Mouse (Mus musculus) hindbrain, embryonic 15.5 days (tissue): ENCODE measurements around the gene Nckap5. TPM values are rescaled to one million over a fixed set of nuclear protein-coding genes. Genes with fewer than 3 reads are reported as not detected.

Source experiments
- ATAC-seq: fragments of 200-750 bp; cut with Nextera tagmentation; 2 replicates; pipeline ENCODE4 v1.8.0; 2017; ENCODE audit warnings: low read depth, moderate number of reproducible peaks, moderate TSS enrichment; ENCODE audit not compliant: low FRiP score
- H3K27ac ChIP-seq: fragments of 300-500 bp; sonication (generic); replicated peaks from 2 replicates; pipeline ENCODE4 v1.5.1; 2015; ENCODE audit warnings: mild to moderate bottlenecking, inconsistent platforms
- H3K27me3 ChIP-seq: fragments of 300-500 bp; sonication (generic); 2 replicates; pipeline ENCODE4 v1.6.1; 2015; ENCODE audit warnings: control low read depth, inconsistent platforms
- H3K36me3 ChIP-seq: fragments of 300-500 bp; sonication (generic); 2 replicates; pipeline ENCODE4 v1.6.1; 2015; ENCODE audit warnings: control low read depth, inconsistent platforms
- H3K4me1 ChIP-seq: fragments of 300-500 bp; sonication (generic); replicated peaks from 2 replicates; pipeline ENCODE4 v1.6.1; 2015; ENCODE audit warnings: control low read depth, inconsistent platforms
- H3K4me2 ChIP-seq: fragments of 300-500 bp; sonication (generic); 2 replicates; pipeline ENCODE4 v1.6.1; 2015; ENCODE audit warnings: moderate library complexity, mild to moderate bottlenecking, inconsistent platforms
- H3K4me3 ChIP-seq: fragments of 300-500 bp; sonication (generic); 2 replicates; pipeline ENCODE4 v1.5.1; 2015; ENCODE audit warnings: mild to moderate bottlenecking, inconsistent platforms
- H3K9ac ChIP-seq: fragments of 300-500 bp; sonication (generic); 2 replicates; pipeline ENCODE4 v1.6.1; 2015; ENCODE audit warnings: inconsistent platforms
- H3K9me3 ChIP-seq: fragments of 300-500 bp; sonication (generic); 2 replicates; pipeline ENCODE4 v1.6.1; 2016; ENCODE audit warnings: control low read depth, inconsistent platforms
- whole genome bisulfite sequencing: fragments of 180-500 bp; shearing (Covaris S2); methylation state at CpG from one replicate; pipeline ENCODE4 v1.1.7; 2015; 5-methylcytosine and 5-hydroxymethylcytosine counted together
- polyA plus RNA-seq: library from polyadenylated mRNA; unstranded; fragments of >200 nt; fragmentation: Nextera tagmentation; extraction: Ambion mirVana; gene quantifications from 2 replicates; pipeline ENCODE4 v1.2.1, GENCODE M21; 2015

Gene Nckap5
- polyA plus RNA-seq, 1 experiment from 2014 or later = 15.5 TPM

DNA sequence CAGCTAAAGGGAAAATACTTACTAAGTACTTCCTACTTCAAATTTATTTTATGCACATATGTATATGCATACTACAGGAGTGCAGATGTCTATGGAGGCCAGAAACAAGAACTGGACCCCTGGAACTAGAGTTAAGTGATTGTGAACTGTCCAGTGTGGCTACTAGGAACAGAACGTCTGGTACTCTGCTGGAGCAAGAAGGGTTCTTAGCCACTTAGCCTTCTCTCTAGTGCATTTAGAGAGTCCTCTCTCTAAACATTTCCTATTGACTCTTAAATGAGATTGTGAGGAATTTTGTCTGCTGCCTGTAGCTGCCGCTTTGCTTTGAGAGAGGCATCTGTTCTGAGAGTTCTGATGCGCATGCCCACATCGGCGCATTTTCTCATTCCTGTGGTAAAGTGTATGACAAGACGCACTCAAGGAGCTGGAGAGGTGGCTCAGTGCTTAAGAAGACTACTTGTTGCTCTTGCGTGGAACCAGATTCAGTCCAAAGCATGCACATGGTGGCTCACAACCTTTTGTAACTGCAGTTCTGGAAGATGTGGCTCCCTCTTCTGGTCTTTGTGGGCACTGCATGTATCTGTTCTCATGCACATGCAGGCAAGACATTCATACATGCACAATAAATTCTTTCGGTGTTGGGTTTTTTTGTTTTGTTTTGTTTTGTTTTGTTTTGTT lies 261.9 kb downstream of the Nckap5 start:
- Histone ChIP-seq H3K27me3 (no peaks in the 10 kb centered on the region), H3K9ac (no peak overlapping the region), H3K4me2 (no peak overlapping the region), H3K27ac (no peak overlapping the region), H3K9me3 (no peaks in the 10 kb centered on the region), H3K4me3 (no peak overlapping the region), H3K36me3 (no peaks in the 10 kb centered on the region), H3K4me1 (peaks cover 10% of the 10 kb centered on the region)
- ATAC-seq = no peak
- 93% methylated on average over 8 of the region's 8 CpGs for WGBS

- Histone ChIP-seq H3K4me1 (no peaks in the 10 kb centered on the region), H3K9me3 (no peaks in the 10 kb centered on the region), H3K36me3 (no peaks in the 10 kb centered on the region), H3K27me3 (no peaks in the 10 kb centered on the region), H3K4me2 (no peak overlapping the region), H3K9ac (no peak overlapping the region), H3K27ac (no peak overlapping the region), H3K4me3 (no peak overlapping the region)
- ATAC-seq = no peak
- WGBS = 49% methylated on average over 3 of the region's 3 CpGs
Measured at GRCm38 (mm10) chr1:126565151-126565725, 265.4 kb downstream of the Nckap5 start.

GRCm38 (mm10) chr1:126560931-126561330 lies 269.7 kb downstream of the Nckap5 start:
- H3K4me1 ChIP-seq = peaks cover 8% of the 10 kb centered on the region
- no peak overlapping the region for H3K9ac ChIP-seq
- 71% methylated on average over 7 of the region's 7 CpGs for WGBS

DNA sequence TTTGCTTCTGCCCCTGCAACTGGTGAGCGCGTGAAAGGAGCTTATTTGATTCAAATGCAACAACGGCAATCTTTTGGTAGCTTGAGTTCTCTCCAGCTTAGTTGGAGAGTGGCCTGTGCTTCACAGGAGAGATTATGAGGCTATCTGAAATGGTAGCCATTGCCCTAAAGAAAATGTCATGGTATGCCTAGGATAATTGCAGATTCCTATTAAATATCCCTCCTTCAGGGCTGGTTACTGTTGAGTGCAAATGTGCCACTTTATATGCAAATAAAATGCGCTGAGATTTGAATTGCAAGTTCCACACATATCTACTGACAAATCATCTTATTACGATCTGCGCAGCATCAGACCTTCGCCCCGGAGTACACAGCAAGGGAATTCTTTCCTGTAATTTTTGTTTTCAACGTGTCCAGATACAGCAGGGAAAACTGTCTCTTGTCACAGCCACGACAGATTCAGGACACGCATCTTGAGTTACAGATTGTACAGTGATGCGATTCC lies 272.8 kb downstream of the Nckap5 start:
- no peak overlapping the region for H3K9ac ChIP-seq
- H3K4me3 ChIP-seq = no peak overlapping the region
- ATAC-seq = 0 out of 2 replicates have a peak, but pooled peaks have one; percentile 8

More at GRCm38 (mm10) chr1:126560931-126561330, 269.7 kb downstream of the Nckap5 start:
- Histone ChIP-seq H3K27me3 (no peaks in the 10 kb centered on the region), H3K4me2 (no peak overlapping the region), H3K4me3 (no peak overlapping the region), H3K9me3 (no peaks in the 10 kb centered on the region), H3K36me3 (no peaks in the 10 kb centered on the region), H3K27ac (no peak overlapping the region)
- no peak for ATAC-seq

GRCm38 (mm10) chr1:126547979-126548378 lies 282.6 kb downstream of the Nckap5 start:
- H3K27ac ChIP-seq = no peak overlapping the region
- H3K36me3 ChIP-seq = no peaks in the 10 kb centered on the region
- no peaks in the 10 kb centered on the region for H3K9me3 ChIP-seq
- no peak overlapping the region for H3K4me3 ChIP-seq
- no peaks in the 10 kb centered on the region for H3K27me3 ChIP-seq
- peak; percentile 38; the same call in 1 of the 2 replicates for ATAC-seq
- peaks cover 8% of the 10 kb centered on the region for H3K4me1 ChIP-seq
- no peak overlapping the region for H3K4me2 ChIP-seq
- no peak overlapping the region for H3K9ac ChIP-seq
- 58% methylated on average over 7 of the region's 7 CpGs for WGBS

More for the DNA sequence above, 272.8 kb downstream of the Nckap5 start:
- Histone ChIP-seq H3K27me3 (no peaks in the 10 kb centered on the region), H3K4me1 (peaks cover 8% of the 10 kb centered on the region), H3K4me2 (no peak overlapping the region), H3K9me3 (no peaks in the 10 kb centered on the region), H3K36me3 (no peaks in the 10 kb centered on the region), H3K27ac (no peak overlapping the region)
- WGBS = 51% methylated on average over 12 of the region's 12 CpGs

- Histone ChIP-seq H3K36me3 (no peaks in the 10 kb centered on the region), H3K4me3 (no peak overlapping the region), H3K27ac (no peak overlapping the region), H3K9me3 (no peaks in the 10 kb centered on the region), H3K4me2 (no peak overlapping the region), H3K27me3 (no peaks in the 10 kb centered on the region), H3K9ac (no peak overlapping the region), H3K4me1 (peaks cover 8% of the 10 kb centered on the region)
- no peak for ATAC-seq
- 62% methylated on average over 4 of the region's 4 CpGs for WGBS
Measured at GRCm38 (mm10) chr1:126544471-126544870, 286.1 kb downstream of the Nckap5 start.

GRCm38 (mm10) chr1:126537223-126537757 lies 293.3 kb downstream of the Nckap5 start:
- Histone ChIP-seq H3K4me3 (no peak overlapping the region), H3K36me3 (no peaks in the 10 kb centered on the region), H3K4me2 (no peak overlapping the region), H3K9ac (no peak overlapping the region), H3K9me3 (no peaks in the 10 kb centered on the region), H3K4me1 (no peaks in the 10 kb centered on the region), H3K27me3 (no peaks in the 10 kb centered on the region), H3K27ac (no peak overlapping the region)
- WGBS = 80% methylated on average over 6 of the region's 6 CpGs
- no peak for ATAC-seq

DNA sequence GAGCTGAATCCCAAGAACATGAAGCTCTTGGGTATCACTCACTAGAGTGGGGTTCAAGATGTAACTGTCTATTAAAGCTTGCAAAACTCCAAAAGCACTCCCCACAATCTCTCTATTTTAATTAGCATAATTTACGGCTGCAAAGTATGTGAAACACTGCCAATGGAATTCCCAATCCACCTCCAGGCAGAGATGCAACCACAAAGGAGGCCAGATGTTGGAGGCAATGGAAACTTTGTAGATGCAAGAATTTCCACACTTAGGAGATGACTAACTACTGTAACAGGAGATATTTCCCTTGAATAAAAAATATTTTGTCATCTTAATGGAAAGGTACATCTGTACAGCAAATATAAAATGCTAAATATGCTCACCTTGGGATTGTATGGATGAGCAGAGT lies 295.1 kb downstream of the Nckap5 start:
- WGBS = 60% methylated on average over 1 of the region's 1 CpGs
- H3K4me3 ChIP-seq = no peak overlapping the region
- no peak overlapping the region for H3K9ac ChIP-seq
- H3K4me1 ChIP-seq = no peaks in the 10 kb centered on the region
- H3K4me2 ChIP-seq = no peak overlapping the region
- H3K36me3 ChIP-seq = no peaks in the 10 kb centered on the region
- no peaks in the 10 kb centered on the region for H3K9me3 ChIP-seq
- ATAC-seq = no peak
- no peaks in the 10 kb centered on the region for H3K27me3 ChIP-seq
- H3K27ac ChIP-seq = no peak overlapping the region

DNA sequence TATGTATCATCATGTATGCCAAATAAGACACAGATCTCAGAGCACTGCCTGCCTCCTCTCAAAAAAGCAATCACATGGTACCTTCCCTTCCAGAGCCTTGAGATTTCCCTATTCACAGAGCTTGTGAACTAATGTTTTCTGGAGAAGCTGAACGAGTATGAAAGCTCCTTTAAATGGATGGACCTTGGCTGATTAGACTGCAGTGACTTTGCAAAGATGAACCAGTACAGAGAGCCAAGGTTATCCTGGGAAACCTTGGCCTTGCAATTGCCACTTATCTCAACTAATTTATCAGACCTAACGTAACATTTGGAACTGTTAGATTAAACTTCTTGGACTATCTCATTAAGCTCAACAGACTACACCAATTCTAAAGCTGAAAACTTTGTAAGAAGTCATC lies 296.6 kb downstream of the Nckap5 start:
- H3K27ac ChIP-seq = no peak overlapping the region
- H3K4me2 ChIP-seq = no peak overlapping the region
- no peak for ATAC-seq
- H3K27me3 ChIP-seq = no peaks in the 10 kb centered on the region
- H3K36me3 ChIP-seq = no peaks in the 10 kb centered on the region
- H3K4me1 ChIP-seq = no peaks in the 10 kb centered on the region
- no peak overlapping the region for H3K4me3 ChIP-seq
- H3K9me3 ChIP-seq = no peaks in the 10 kb centered on the region
- 81% methylated on average over 2 of the region's 2 CpGs for WGBS
- H3K9ac ChIP-seq = no peak overlapping the region

GRCm38 (mm10) chr1:126528043-126528598 lies 302.5 kb downstream of the Nckap5 start:
- 77% methylated on average over 7 of the region's 7 CpGs for WGBS
- Histone ChIP-seq H3K4me3 (no peak overlapping the region), H3K27me3 (no peaks in the 10 kb centered on the region), H3K9ac (no peak overlapping the region), H3K36me3 (no peaks in the 10 kb centered on the region), H3K4me2 (no peak overlapping the region), H3K4me1 (no peaks in the 10 kb centered on the region), H3K9me3 (no peaks in the 10 kb centered on the region), H3K27ac (no peak overlapping the region)
- ATAC-seq = no peak

GRCm38 (mm10) chr1:126518067-126518466 lies 312.5 kb downstream of the Nckap5 start:
- Histone ChIP-seq H3K9me3 (no peaks in the 10 kb centered on the region), H3K27ac (no peak overlapping the region), H3K9ac (no peak overlapping the region), H3K27me3 (no peaks in the 10 kb centered on the region), H3K4me1 (no peaks in the 10 kb centered on the region), H3K4me3 (no peak overlapping the region), H3K36me3 (no peaks in the 10 kb centered on the region), H3K4me2 (no peak overlapping the region)
- ATAC-seq = no peak
- 78% methylated on average over 3 of the region's 3 CpGs for WGBS

- H3K27ac ChIP-seq = no peak overlapping the region
- H3K4me2 ChIP-seq = no peak overlapping the region
- H3K9me3 ChIP-seq = no peaks in the 10 kb centered on the region
- no peaks in the 10 kb centered on the region for H3K36me3 ChIP-seq
- no peak overlapping the region for H3K4me3 ChIP-seq
- 100% methylated on average over 1 of the region's 1 CpGs for WGBS
- no peak for ATAC-seq
- no peak overlapping the region for H3K9ac ChIP-seq
- no peaks in the 10 kb centered on the region for H3K4me1 ChIP-seq
- no peaks in the 10 kb centered on the region for H3K27me3 ChIP-seq
Measured at GRCm38 (mm10) chr1:126517427-126517826, 313.2 kb downstream of the Nckap5 start.
